Mouse (Mus musculus) spleen, embryonic (tissue): ENCODE results near the gene Tle6.

Experiments
- CTCF ChIA-PET: fragments of 350-600 bp; sonication (Branson Sonifier 250); formaldehyde crosslinking; loops from one replicate; lab custom pipeline; 2022; lab: Charles Lee

Tle6 gene

DNA sequence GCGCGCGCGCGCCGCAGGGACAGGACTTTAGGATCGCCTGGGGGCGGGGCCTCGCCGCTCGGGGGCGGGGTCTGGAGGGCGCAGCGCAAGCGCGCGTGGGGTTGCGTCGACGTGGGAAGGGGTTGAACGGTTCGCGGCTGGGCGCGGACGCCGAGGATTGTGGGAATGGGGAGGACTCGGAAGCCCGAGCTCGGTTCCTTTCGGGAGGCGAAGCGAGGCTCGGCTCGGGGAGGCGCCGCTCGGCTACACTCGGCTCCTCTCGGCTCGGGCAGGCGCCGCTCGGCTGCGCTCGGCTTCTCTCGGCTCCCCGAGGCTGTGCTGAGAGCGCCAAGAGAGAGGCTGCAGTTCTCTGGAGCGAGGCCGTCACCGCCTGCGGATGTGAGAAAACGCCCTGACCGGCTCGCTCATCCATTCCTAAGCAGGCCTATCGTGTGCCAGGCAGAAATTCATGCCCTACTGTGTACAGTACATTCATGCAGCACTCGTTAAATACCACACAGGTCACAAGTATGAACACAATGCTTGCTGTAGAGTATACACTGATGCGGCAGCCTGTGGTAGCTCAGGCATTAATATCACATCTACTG, 55.6 kb downstream of the Tle6 start, which contains the start of gene Gna11:
Gene Gna11 (minus strand): TSS at position 30 of the 587 bp plus-strand sequence.
- CTCF ChIA-PET = no interaction called here

- CTCF ChIA-PET = no interaction called here
These were observed 56.3 kb downstream of the Tle6 start for GRCm38 (mm10) chr10:81544296-81545160.

DNA sequence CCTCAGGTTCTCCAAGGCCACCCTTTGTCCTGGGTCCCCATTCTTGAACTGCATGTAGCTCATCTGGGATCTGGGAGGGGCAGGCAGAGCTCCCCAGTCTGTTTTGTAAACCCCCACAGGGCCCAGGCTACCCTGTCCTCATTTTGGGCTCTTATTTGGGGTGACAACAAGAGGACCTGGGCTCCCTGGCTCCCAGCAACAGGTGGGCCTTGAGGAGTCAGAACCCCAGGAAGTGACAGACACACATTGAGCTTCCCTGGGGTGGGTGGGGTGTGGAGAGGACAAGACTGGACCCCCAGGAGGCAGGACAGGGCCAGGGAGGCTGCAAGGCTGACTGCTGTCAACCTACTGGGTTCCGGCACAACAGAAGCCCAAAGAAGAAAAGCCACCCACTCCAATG, 57.2 kb downstream of the Tle6 start:
- CTCF ChIA-PET = interaction anchor here (0.5 kb wide), 1 partner anchor 15 kb away, joined by 6 read pairs; no protein-coding TSS in a partner anchor

- CTCF ChIA-PET = interaction anchor here (0.5 kb wide), 1 partner anchor 15 kb away, joined by 6 read pairs; no protein-coding TSS in a partner anchor
These were observed 58.0 kb downstream of the Tle6 start for GRCm38 (mm10) chr10:81542727-81543460.

DNA sequence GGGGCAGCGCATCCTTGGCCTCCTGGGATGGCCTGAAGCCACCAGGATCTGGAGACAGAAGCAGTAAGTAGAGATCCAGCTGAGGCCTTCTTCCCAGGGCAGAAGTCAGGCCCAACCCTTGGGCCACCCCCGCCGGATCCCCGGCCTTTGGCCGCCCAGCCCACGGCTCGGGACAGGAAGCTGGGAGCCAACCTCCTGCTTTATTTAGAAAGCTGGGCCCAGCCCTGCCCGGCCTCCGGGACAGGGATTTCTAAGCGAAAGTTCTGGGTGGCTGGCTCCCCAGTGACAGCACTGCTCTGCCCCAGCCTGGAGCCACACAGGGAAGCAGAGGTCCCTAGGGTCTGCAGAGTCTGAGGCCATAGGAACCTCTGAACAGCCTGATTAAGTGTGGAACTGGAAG, 59.1 kb downstream of the Tle6 start:
- CTCF ChIA-PET = interaction anchor here (0.7 kb wide), 1 partner anchor 151 kb away, joined by 3 read pairs; no protein-coding TSS in a partner anchor

DNA sequence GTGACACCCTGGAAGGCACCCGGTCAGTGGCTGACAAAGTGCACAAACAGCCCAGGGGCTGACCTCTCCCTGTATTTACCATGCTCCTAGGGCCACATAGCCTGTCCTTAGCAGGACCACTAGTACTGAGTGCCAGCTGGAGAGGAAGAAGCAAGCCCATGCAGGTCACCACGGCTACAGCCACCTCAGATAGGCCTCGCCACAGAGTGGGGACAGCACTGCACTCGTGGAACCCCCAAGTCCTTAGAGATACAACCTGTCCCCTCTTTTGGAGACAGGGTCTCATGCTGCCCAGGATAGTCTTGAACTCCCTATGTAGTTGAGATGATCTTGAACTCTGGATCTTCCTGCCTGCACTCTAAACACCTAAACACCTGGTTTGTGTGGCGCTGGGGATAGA, 59.5 kb downstream of the Tle6 start:
- CTCF ChIA-PET = no interaction called here
